Comparison of ENCODE assay signal across 15 mouse cellular contexts in genomic region chr6:125992731-125993130, GRCm38 (mm10).
A peak's percentile ranks its signal among the peaks of the same experiment; 100 is the strongest.
DNase-seq lines count a peak whose midpoint lies in the region; ATAC-seq and TF ChIP-seq lines count a peak whose summit lies in the region.
"Had no signal": no experiment of that assay in that cellular context is flagged by ENCODE, and none has a peak within 500 bp of the region (broad histone marks: within the 10 kb centered on the region; RNA-seq: fewer than 3 reads in every experiment).

No protein-coding gene starts in this region.

- no peak overlapping the region for H3K4me3 ChIP-seq in liver, adult 2 months (ENCODE audit: insufficient read depth, low read depth, low read length)
- H3K4me3 ChIP-seq in liver, embryonic 12.5 days, result no peak overlapping the region
- H3K4me3 ChIP-seq in heart, embryonic 16.5 days (ENCODE audit: low read length), result no peak overlapping the region
- H3K4me3 ChIP-seq in forebrain, embryonic 16.5 days (replicated peaks; ENCODE audit: low read length), result no peak overlapping the region
- H3K4me3 ChIP-seq: embryonic facial prominence, embryonic 12.5 days; forebrain, embryonic 10.5 days; heart, embryonic 13.5 days; neural tube, embryonic 12.5 days had no signal

- no peak overlapping the region for H3K4me2 ChIP-seq in liver, embryonic 12.5 days
- H3K4me2 ChIP-seq in heart, embryonic 16.5 days (ENCODE audit: low read depth, low read length), result no peak overlapping the region
- no peak overlapping the region for H3K4me2 ChIP-seq in forebrain, embryonic 16.5 days (ENCODE audit: low read length)
- H3K4me2 ChIP-seq: embryonic facial prominence, embryonic 12.5 days; heart, embryonic 13.5 days; neural tube, embryonic 12.5 days had no signal

- no peak for TF ChIP-seq CTCF in liver, adult 2 months (IDR thresholded peaks at IDR 0.05; ENCODE audit: low read depth, low read length)

- H3K27me3 ChIP-seq in liver, adult 2 months (ENCODE audit: control insufficient read depth, insufficient read depth, low read length), result no peaks in the 10 kb centered on the region
- no peaks in the 10 kb centered on the region for H3K27me3 ChIP-seq in liver, embryonic 12.5 days (replicated peaks)
- H3K27me3 ChIP-seq in heart, embryonic 16.5 days (ENCODE audit: control insufficient read depth, insufficient read depth, low read length), result no peaks in the 10 kb centered on the region
- no peaks in the 10 kb centered on the region for H3K27me3 ChIP-seq in forebrain, embryonic 16.5 days (replicated peaks; ENCODE audit: control insufficient read depth, insufficient read depth, low read length)
- H3K27me3 ChIP-seq: embryonic facial prominence, embryonic 12.5 days; neural tube, embryonic 12.5 days had no signal

- 0 out of 2 replicates have a peak overlapping the region, but pooled peaks have one; percentile 17 for H3K27ac ChIP-seq in liver, adult 2 months (replicated peaks; ENCODE audit: insufficient read depth, low read depth, low read length)
- H3K27ac ChIP-seq in liver, embryonic 12.5 days, result no peak overlapping the region
- no peak overlapping the region for H3K27ac ChIP-seq in heart, embryonic 16.5 days (ENCODE audit: low read length)
- no peak overlapping the region for H3K27ac ChIP-seq in forebrain, embryonic 16.5 days (ENCODE audit: low read length)
- H3K27ac ChIP-seq: embryonic facial prominence, embryonic 12.5 days; forebrain, embryonic 10.5 days; heart, embryonic 13.5 days; hindbrain, postnatal 0 days; neural tube, embryonic 12.5 days had no signal

- DNase-seq in liver, adult 2 months (ENCODE audit: extremely low read depth, low read depth, low spot score), result peak; percentile 6
- DNase-seq in adrenal gland, postnatal 10 days, result peak; percentile 14
- peak; percentile 64 for DNase-seq in kidney, postnatal 10 days
- no peak for DNase-seq in layer of hippocampus, postnatal 25 days (ENCODE audit: extremely low spot score in 1 of 2, low spot score in 1 of 2)
- DNase-seq in urinary bladder, adult 18-20 months (ENCODE audit: low spot score in 2 of 2), result no peak
- DNase-seq: cerebellum, postnatal 36 days had no signal

- TF ChIP-seq POLR2A in liver, adult 2 months (IDR thresholded peaks at IDR 0.05; ENCODE audit: extremely low read depth, insufficient read depth, low read length), result no peak

- H3K9ac ChIP-seq in liver, adult 2 months (ENCODE audit: low read depth, low read length), result no peak overlapping the region
- H3K9ac ChIP-seq in liver, embryonic 12.5 days, result no peak overlapping the region
- H3K9ac ChIP-seq in heart, embryonic 16.5 days (ENCODE audit: low read length), result no peak overlapping the region
- H3K9ac ChIP-seq in forebrain, embryonic 16.5 days (replicated peaks; ENCODE audit: low read depth, low read length), result no peak overlapping the region
- H3K9ac ChIP-seq: embryonic facial prominence, embryonic 12.5 days; heart, embryonic 13.5 days; neural tube, embryonic 12.5 days had no signal

- H3K9me3 ChIP-seq in liver, embryonic 12.5 days (replicated peaks), result no peaks in the 10 kb centered on the region
- no peaks in the 10 kb centered on the region for H3K9me3 ChIP-seq in heart, embryonic 16.5 days (replicated peaks; ENCODE audit: control insufficient read depth, low read length)
- no peaks in the 10 kb centered on the region for H3K9me3 ChIP-seq in forebrain, embryonic 16.5 days (ENCODE audit: control insufficient read depth, low read length)
- H3K9me3 ChIP-seq: embryonic facial prominence, embryonic 12.5 days; forebrain, embryonic 10.5 days; heart, embryonic 13.5 days; neural tube, embryonic 12.5 days had no signal

- WGBS in liver, adult 2 months, result 39% methylated on average over 6 of the region's 6 CpGs
- WGBS in liver, embryonic 12.5 days (ENCODE audit: insufficient replicate concordance), result 21% methylated on average over 6 of the region's 6 CpGs
- WGBS in heart, embryonic 16.5 days, result 42% methylated on average over 6 of the region's 6 CpGs
- 58% methylated on average over 6 of the region's 6 CpGs for WGBS in forebrain, embryonic 16.5 days

- H3K4me1 ChIP-seq in liver, adult 2 months (ENCODE audit: control insufficient read depth, insufficient read depth, low read length), result no peaks in the 10 kb centered on the region
- no peaks in the 10 kb centered on the region for H3K4me1 ChIP-seq in liver, embryonic 12.5 days
- no peaks in the 10 kb centered on the region for H3K4me1 ChIP-seq in heart, embryonic 16.5 days (ENCODE audit: control insufficient read depth, insufficient read depth, low read length)
- no peaks in the 10 kb centered on the region for H3K4me1 ChIP-seq in forebrain, embryonic 16.5 days (replicated peaks; ENCODE audit: control insufficient read depth, insufficient read depth, low read length)
- H3K4me1 ChIP-seq: embryonic facial prominence, embryonic 12.5 days; forebrain, embryonic 10.5 days; heart, embryonic 13.5 days; neural tube, embryonic 12.5 days had no signal

- no peak for ATAC-seq in liver, embryonic 12.5 days
- ATAC-seq in heart, embryonic 16.5 days (replicated peaks; ENCODE audit: extremely low read depth, insufficient read depth, low FRiP score), result peak; percentile 32; the same call in 1 of the 2 replicates
- no peak for ATAC-seq in forebrain, embryonic 16.5 days
- ATAC-seq: hindbrain, postnatal 0 days; midbrain, embryonic 16.5 days had no signal

- no peaks in the 10 kb centered on the region for H3K36me3 ChIP-seq in liver, adult 2 months (ENCODE audit: control insufficient read depth, insufficient read depth, low read length)
- H3K36me3 ChIP-seq in liver, embryonic 12.5 days, result no peaks in the 10 kb centered on the region
- no peaks in the 10 kb centered on the region for H3K36me3 ChIP-seq in heart, embryonic 16.5 days (ENCODE audit: control insufficient read depth, insufficient read depth)
- H3K36me3 ChIP-seq in forebrain, embryonic 16.5 days (ENCODE audit: control insufficient read depth, insufficient read depth), result no peaks in the 10 kb centered on the region
- H3K36me3 ChIP-seq: embryonic facial prominence, embryonic 12.5 days; forebrain, embryonic 10.5 days; heart, embryonic 13.5 days; neural tube, embryonic 12.5 days had no signal

- H3K79me2 ChIP-seq in liver, adult 2 months (ENCODE audit: control insufficient read depth, insufficient read depth, low read length), result no peaks in the 10 kb centered on the region

Comparison
In these comparisons a context has a peak if more than half of its experiments do, and no peak if none do; other contexts are left out.
1. DNase-seq: peak in liver, adult 2 months (single experiment), adrenal gland, postnatal 10 days (single experiment) and kidney, postnatal 10 days (single experiment); none in layer of hippocampus, postnatal 25 days (0 of 2) and urinary bladder, adult 18-20 months (0 of 2).